Comparison of ENCODE assay signal across 13 mouse cellular contexts in the genomic region with DNA sequence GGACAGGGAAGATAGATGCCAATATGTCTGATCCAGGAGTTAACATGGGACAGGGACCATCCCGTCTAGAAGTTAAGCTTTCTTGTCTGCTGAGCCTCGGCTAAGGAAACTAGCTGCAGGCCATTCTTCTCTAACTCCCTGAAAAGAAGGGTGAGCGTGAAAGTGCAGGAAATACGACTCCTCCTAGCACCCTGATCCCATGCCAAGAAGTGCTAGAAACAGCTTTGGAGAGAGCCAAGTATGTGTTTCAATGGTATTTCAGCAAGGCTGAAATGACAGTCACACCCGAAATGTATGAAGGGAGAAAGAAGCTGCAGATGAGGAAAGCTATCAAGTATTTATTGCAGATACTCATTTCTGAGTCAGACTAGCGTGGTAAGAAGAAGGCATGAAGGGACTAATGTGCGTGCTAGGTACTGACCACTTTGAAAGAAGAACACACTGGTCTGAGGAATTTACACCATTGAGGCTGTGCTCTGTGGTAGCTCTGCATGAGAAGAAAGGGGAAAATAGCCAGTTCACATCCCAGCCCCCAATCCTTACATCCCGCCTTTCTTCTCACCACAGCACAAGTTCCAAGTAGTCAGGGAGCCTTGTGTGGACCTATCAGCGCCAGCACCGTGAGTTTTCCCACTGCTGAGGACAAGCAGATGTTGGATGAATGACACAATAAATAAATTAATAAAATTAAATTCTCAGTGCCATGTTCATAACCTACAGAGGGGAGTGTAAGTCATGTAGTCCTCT. TPM values are rescaled to one million over a fixed set of nuclear protein-coding genes. Genes with fewer than 3 reads are reported as not detected.
A peak's percentile ranks its signal among the peaks of the same experiment; 100 is the strongest.
DNase-seq lines count a peak whose midpoint lies in the region; ATAC-seq and TF ChIP-seq lines count a peak whose summit lies in the region.
"Had no signal": no experiment of that assay in that cellular context is flagged by ENCODE, and none has a peak within 500 bp of the region (broad histone marks: within the 10 kb centered on the region; RNA-seq: fewer than 3 reads in every experiment).

No protein-coding gene starts in this region.

- peak; percentile 89 for ATAC-seq in lung, embryonic 16.5 days (ENCODE audit: low read depth)
- no peak for ATAC-seq in megakaryocyte-erythroid progenitor cell, adult 5-6 weeks (replicated peaks; ENCODE audit: low FRiP score, low TSS enrichment, poor library complexity, severe bottlenecking)
- no peak for ATAC-seq in hindbrain, embryonic 14.5 days (ENCODE audit: low FRiP score)
- ATAC-seq: midbrain, embryonic 15.5 days had no signal

- H3K36me3 ChIP-seq in kidney, adult 2 months (ENCODE audit: control insufficient read depth, insufficient read depth, low read length), result no peaks in the 10 kb centered on the region
- H3K36me3 ChIP-seq in lung, embryonic 16.5 days (ENCODE audit: control insufficient read depth, insufficient read depth, low read length), result no peaks in the 10 kb centered on the region
- H3K36me3 ChIP-seq in hindbrain, embryonic 14.5 days (replicated peaks; ENCODE audit: control insufficient read depth, insufficient read depth), result no peaks in the 10 kb centered on the region
- H3K36me3 ChIP-seq: liver, embryonic 15.5 days; midbrain, embryonic 15.5 days had no signal

- DNase-seq in kidney, adult 2 months, result peak; percentile 8
- no peak for DNase-seq in kidney, adult 18-20 months
- peak; percentile 78 for DNase-seq in NIH3T3 (ENCODE audit: low read depth)
- DNase-seq in gastrocnemius, adult 2 months, result peak; percentile 35
- DNase-seq in ovary, adult 18-20 months (ENCODE audit: low spot score), result no peak
- DNase-seq in hindbrain, embryonic 14.5 days (ENCODE audit: low spot score), result no peak
- DNase-seq: cerebellum, adult 2 months; right cerebral cortex, postnatal 4 days; thymus, adult 2 months had no signal

- H3K4me2 ChIP-seq in lung, embryonic 16.5 days (ENCODE audit: low read depth, low read length), result peak overlapping the region; percentile 35
- no peak overlapping the region for H3K4me2 ChIP-seq in hindbrain, embryonic 14.5 days (replicated peaks)
- H3K4me2 ChIP-seq: liver, embryonic 15.5 days; midbrain, embryonic 15.5 days had no signal

- H3K4me1 ChIP-seq in kidney, adult 2 months (ENCODE audit: control insufficient read depth, insufficient read depth, low read length), result no peaks in the 10 kb centered on the region
- peaks cover 4% of the 10 kb centered on the region for H3K4me1 ChIP-seq in lung, embryonic 16.5 days (replicated peaks; ENCODE audit: control insufficient read depth, insufficient read depth, low read length)
- no peaks in the 10 kb centered on the region for H3K4me1 ChIP-seq in hindbrain, embryonic 14.5 days (replicated peaks; ENCODE audit: control insufficient read depth, insufficient read depth, low read length)
- H3K4me1 ChIP-seq: liver, embryonic 15.5 days; midbrain, embryonic 15.5 days had no signal

- TF ChIP-seq CTCF in kidney, adult 2 months (conservative IDR thresholded peaks at IDR 0.05; ENCODE audit: insufficient read depth, insufficient read length, low read depth, low read length), result no peak
- no peak for TF ChIP-seq CTCF in gastrocnemius, adult 2 months (IDR thresholded peaks at IDR 0.05)

- no peaks in the 10 kb centered on the region; the same call in 1 of the 2 replicates for H3K27me3 ChIP-seq in kidney, adult 2 months (replicated peaks; ENCODE audit: control insufficient read depth, insufficient read depth, low read length)
- H3K27me3 ChIP-seq in lung, embryonic 16.5 days (ENCODE audit: control insufficient read depth, insufficient read depth, low read depth, low read length), result no peaks in the 10 kb centered on the region
- no peaks in the 10 kb centered on the region for H3K27me3 ChIP-seq in hindbrain, embryonic 14.5 days (ENCODE audit: control insufficient read depth, insufficient read depth, low read length)
- H3K27me3 ChIP-seq: liver, embryonic 15.5 days; midbrain, embryonic 15.5 days had no signal

- no peak overlapping the region for H3K27ac ChIP-seq in kidney, adult 2 months (ENCODE audit: insufficient read depth, low read depth, low read length)
- peak overlapping the region; percentile 57 for H3K27ac ChIP-seq in gastrocnemius, adult 2 months
- peak overlapping the region; percentile 75 for H3K27ac ChIP-seq in lung, embryonic 16.5 days (ENCODE audit: low read length)
- no peak overlapping the region for H3K27ac ChIP-seq in hindbrain, embryonic 14.5 days
- H3K27ac ChIP-seq: liver, embryonic 15.5 days; midbrain, embryonic 15.5 days had no signal

- no peak for TF ChIP-seq POLR2A in kidney, adult 2 months (IDR thresholded peaks at IDR 0.05; ENCODE audit: low read depth, low read length)

- H3K9me3 ChIP-seq in lung, embryonic 16.5 days (ENCODE audit: control insufficient read depth, low read length), result no peaks in the 10 kb centered on the region
- no peaks in the 10 kb centered on the region for H3K9me3 ChIP-seq in hindbrain, embryonic 14.5 days (ENCODE audit: control insufficient read depth, low read length)
- H3K9me3 ChIP-seq: liver, embryonic 15.5 days; midbrain, embryonic 15.5 days had no signal

- 55% methylated on average over 10 of the region's 10 CpGs for WGBS in kidney, adult 2 months
- 35% methylated on average over 10 of the region's 10 CpGs for WGBS in lung, embryonic 16.5 days
- WGBS in hindbrain, embryonic 14.5 days, result 70% methylated on average over 10 of the region's 10 CpGs

- no peak overlapping the region for H3K9ac ChIP-seq in lung, embryonic 16.5 days (ENCODE audit: low read length)
- no peak overlapping the region for H3K9ac ChIP-seq in hindbrain, embryonic 14.5 days
- H3K9ac ChIP-seq: liver, embryonic 15.5 days; midbrain, embryonic 15.5 days had no signal

- intact Hi-C loops in gastrocnemius, adult 2 months (cut with DNase I), result no loop called here

- no peak overlapping the region for H3K4me3 ChIP-seq in kidney, adult 2 months (ENCODE audit: insufficient read depth, low read depth, low read length)
- H3K4me3 ChIP-seq in gastrocnemius, adult 2 months, result no peak overlapping the region; the same call in 1 of the 2 replicates
- no peak overlapping the region for H3K4me3 ChIP-seq in lung, embryonic 16.5 days (ENCODE audit: low read length)
- no peak overlapping the region for H3K4me3 ChIP-seq in hindbrain, embryonic 14.5 days (replicated peaks; ENCODE audit: low read length)
- H3K4me3 ChIP-seq: liver, embryonic 15.5 days; midbrain, embryonic 15.5 days had no signal

RNA-seq across cellular contexts. Expression of a gene that starts 33.0 kb away (rescaled TPM):
- polyA plus RNA-seq in kidney, adult 2 months (2012; rRNA removed), result 1.7 and 2.0 TPM in 2 replicates
- total RNA-seq in gastrocnemius, adult 2 months (2021), result 1 to 10 TPM; 1.8 to 2.8 TPM
- polyA plus RNA-seq in lung, embryonic 16.5 days (2015; fragmentation: Nextera tagmentation; extraction: Ambion mirVana), result 42.5 and 46.9 TPM in 2 replicates
- total RNA-seq in megakaryocyte-erythroid progenitor cell, adult 5-6 weeks (2014; fragmentation: Nextera tagmentation), result not detected in 2 replicates
- total RNA-seq in megakaryocyte-erythroid progenitor cell, adult 5-6 weeks (2017), result not detected in 2 replicates
- 7.8 and 9.8 TPM in 2 replicates for polyA plus RNA-seq in hindbrain, embryonic 14.5 days (2014; fragmentation: Nextera tagmentation; extraction: Ambion mirVana)

RNA-seq across cellular contexts. Expression of a gene that starts 57.4 kb away (rescaled TPM):
- not detected in 2 replicates for polyA plus RNA-seq in kidney, adult 2 months (2012; rRNA removed)
- total RNA-seq in gastrocnemius, adult 2 months (2021), result not detected
- not detected in 2 replicates for polyA plus RNA-seq in lung, embryonic 16.5 days (2015; fragmentation: Nextera tagmentation; extraction: Ambion mirVana)
- total RNA-seq in megakaryocyte-erythroid progenitor cell, adult 5-6 weeks (2014; fragmentation: Nextera tagmentation), result 7.8 and 11.7 TPM in 2 replicates
- 27.6 and 32.6 TPM in 2 replicates for total RNA-seq in megakaryocyte-erythroid progenitor cell, adult 5-6 weeks (2017)
- not detected in 2 replicates for polyA plus RNA-seq in hindbrain, embryonic 14.5 days (2014; fragmentation: Nextera tagmentation; extraction: Ambion mirVana)
- polyA plus RNA-seq: cerebellum, adult 2 months; liver, embryonic 15.5 days; midbrain, embryonic 15.5 days had no signal

Comparison
In these comparisons a context has a peak if more than half of its experiments do, and no peak if none do; other contexts are left out.
1. DNase-seq: peak in kidney, adult 2 months (single experiment), NIH3T3 (single experiment) and gastrocnemius, adult 2 months (single experiment); none in kidney, adult 18-20 months (single experiment), ovary, adult 18-20 months (single experiment) and hindbrain, embryonic 14.5 days (single experiment).
2. H3K27ac ChIP-seq: peak in gastrocnemius, adult 2 months (single experiment) and lung, embryonic 16.5 days (single experiment); none in kidney, adult 2 months (single experiment) and hindbrain, embryonic 14.5 days (single experiment).